Mouse (Mus musculus): Measurements from ENCODE around the gene Fthl17d.
A peak's percentile ranks its signal among the peaks of the same experiment; 100 is the strongest.
"Not testable (repeated sequence)": the region's sequence is repeated elsewhere in the genome, so short reads cannot be mapped to it uniquely, and the experiment has no call there.

The Fthl17d gene

GRCm38 (mm10) chrX:8986655-8987054, at the start of gene Fthl17d:
Gene Fthl17d, minus strand, starts transcription at chrX:8986755.
- not testable (repeated sequence) for DNase-seq (ENCODE audit: extremely low spot score, low read depth, low spot score)

- DNase-seq (ENCODE audit: extremely low spot score, low read depth, low spot score), result not testable (repeated sequence)
Observed at GRCm38 (mm10) chrX:9033193-9033592, 46.6 kb upstream of the Fthl17d start, which contains the start of gene Fthl17e. Gene Fthl17e, plus strand, starts transcription at chrX:9033493.

- no peak for DNase-seq (ENCODE audit: extremely low spot score, low read depth, low spot score)
Observed at GRCm38 (mm10) chrX:9019481-9019880, 32.9 kb upstream of the Fthl17d start.

GRCm38 (mm10) chrX:9016079-9016478, 29.5 kb upstream of the Fthl17d start:
- DNase-seq (ENCODE audit: extremely low spot score, low read depth, low spot score), result no peak

GRCm38 (mm10) chrX:8976459-8976858, 10.1 kb downstream of the Fthl17d start, which contains the start of gene Fthl17c:
Gene Fthl17c, minus strand, starts transcription at chrX:8976559.
- DNase-seq (ENCODE audit: extremely low spot score, low read depth, low spot score), result not testable (repeated sequence)

GRCm38 (mm10) chrX:8964618-8965017, 21.9 kb downstream of the Fthl17d start:
- DNase-seq (ENCODE audit: extremely low spot score, low read depth, low spot score), result not testable (repeated sequence)

GRCm38 (mm10) chrX:8962875-8963274, 23.7 kb downstream of the Fthl17d start, which contains the start of gene Fthl17b:
Gene Fthl17b, minus strand, starts transcription at chrX:8962975.
- not testable (repeated sequence) for DNase-seq (ENCODE audit: extremely low spot score, low read depth, low spot score)

GRCm38 (mm10) chrX:8948130-8948805, 38.3 kb downstream of the Fthl17d start:
- DNase-seq (ENCODE audit: extremely low spot score, low read depth, low spot score), result peak; percentile 66

GRCm38 (mm10) chrX:8944041-8944440, 42.5 kb downstream of the Fthl17d start:
- DNase-seq (ENCODE audit: extremely low spot score, low read depth, low spot score), result no peak

Data from hindlimb bud, embryonic 11.5 days (tissue).